In the genomic region with DNA sequence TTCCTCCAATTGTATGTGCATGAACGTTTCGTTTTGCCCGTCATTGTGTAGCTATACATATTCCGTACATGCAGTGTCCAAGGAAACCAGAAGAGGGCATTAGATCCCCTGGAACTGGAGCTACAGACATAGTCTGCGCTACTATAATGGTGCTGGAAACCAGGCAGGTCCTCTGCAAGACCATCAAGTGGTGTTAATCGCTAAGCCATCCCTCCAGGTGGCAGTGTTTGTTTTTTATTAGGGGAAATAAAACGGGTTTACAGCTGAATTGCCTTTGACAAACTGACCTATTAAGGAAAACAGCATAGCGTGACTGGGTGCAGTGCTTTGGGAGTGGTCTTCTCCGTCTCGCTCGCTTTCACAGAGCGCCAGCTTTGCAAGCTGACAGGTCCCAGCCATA, we compare ENCODE assay signal across 9 mouse cellular contexts. TPM values are rescaled to one million over a fixed set of nuclear protein-coding genes. Genes with fewer than 3 reads are reported as not detected.
DNase-seq lines count a peak whose midpoint lies in the region; ATAC-seq lines count a peak whose summit lies in the region.
"Had no signal": no experiment of that assay in that cellular context is flagged by ENCODE, and none has a peak within 500 bp of the region (broad histone marks: within the 10 kb centered on the region; RNA-seq: fewer than 3 reads in every experiment).

No protein-coding gene starts in this region.

- H3K9ac ChIP-seq in hindbrain, embryonic 11.5 days (ENCODE audit: low read depth, low read length) = no peak overlapping the region
- H3K9ac ChIP-seq in hindbrain, embryonic 13.5 days = no peak overlapping the region
- no peak overlapping the region for H3K9ac ChIP-seq in liver, embryonic 15.5 days

- no peaks in the 10 kb centered on the region for H3K36me3 ChIP-seq in hindbrain, embryonic 11.5 days (ENCODE audit: control insufficient read depth, insufficient read depth, low read length)
- H3K36me3 ChIP-seq in hindbrain, embryonic 13.5 days = no peaks in the 10 kb centered on the region
- H3K36me3 ChIP-seq in liver, embryonic 15.5 days (replicated peaks) = no peaks in the 10 kb centered on the region

- no peak overlapping the region for H3K4me2 ChIP-seq in hindbrain, embryonic 11.5 days (replicated peaks; ENCODE audit: low read depth, low read length)
- no peak overlapping the region for H3K4me2 ChIP-seq in hindbrain, embryonic 13.5 days
- H3K4me2 ChIP-seq in liver, embryonic 15.5 days = peak overlapping the region; percentile 20; the same call in 1 of the 2 replicates

- peaks cover 13% of the 10 kb centered on the region; the same call in 1 of the 2 replicates for H3K4me1 ChIP-seq in hindbrain, embryonic 11.5 days (replicated peaks; ENCODE audit: control insufficient read depth, insufficient read depth, low read length)
- peaks cover 19% of the 10 kb centered on the region for H3K4me1 ChIP-seq in hindbrain, embryonic 13.5 days (replicated peaks)
- H3K4me1 ChIP-seq in liver, embryonic 15.5 days (replicated peaks) = peaks cover 12% of the 10 kb centered on the region; the same call in 1 of the 2 replicates

- WGBS in hindbrain, embryonic 11.5 days = 33% methylated on average over 12 of the region's 12 CpGs
- WGBS in hindbrain, embryonic 13.5 days = 22% methylated on average over 12 of the region's 12 CpGs
- WGBS in liver, embryonic 15.5 days (ENCODE audit: insufficient replicate concordance) = 18% methylated on average over 12 of the region's 12 CpGs

- ATAC-seq in hindbrain, embryonic 11.5 days (ENCODE audit: low FRiP score) = peak; percentile 37; the same call in 1 of the 2 replicates
- ATAC-seq in hindbrain, embryonic 13.5 days (ENCODE audit: low FRiP score) = no peak
- ATAC-seq in liver, embryonic 15.5 days (ENCODE audit: insufficient read depth) = no peak

- no peaks in the 10 kb centered on the region for H3K9me3 ChIP-seq in hindbrain, embryonic 11.5 days (ENCODE audit: control insufficient read depth, low read length)
- H3K9me3 ChIP-seq in hindbrain, embryonic 13.5 days = no peaks in the 10 kb centered on the region
- no peaks in the 10 kb centered on the region for H3K9me3 ChIP-seq in liver, embryonic 15.5 days (replicated peaks)

- DNase-seq in hindbrain, embryonic 11.5 days (ENCODE audit: low spot score) = peak; percentile 72
- peak; percentile 92 for DNase-seq in MEL-GATA-1-ER (ENCODE audit: extremely low read depth, low read depth)
- peak; percentile 85 for DNase-seq in embryo, embryonic 10.5 days (ENCODE audit: low spot score)
- DNase-seq in induced T-regulatory cell, adult 2 months (ENCODE audit: low read depth) = peak; percentile 48
- DNase-seq in spleen, postnatal 4 days (ENCODE audit: low spot score in 2 of 2) = peak; percentile 59 to 71
- no peak for DNase-seq in layer of hippocampus, adult 9-11 months

- H3K27me3 ChIP-seq in hindbrain, embryonic 11.5 days (ENCODE audit: control insufficient read depth, insufficient read depth, low read length) = no peaks in the 10 kb centered on the region
- H3K27me3 ChIP-seq in hindbrain, embryonic 13.5 days = no peaks in the 10 kb centered on the region
- no peaks in the 10 kb centered on the region for H3K27me3 ChIP-seq in liver, embryonic 15.5 days

- no peak overlapping the region for H3K4me3 ChIP-seq in hindbrain, embryonic 11.5 days (ENCODE audit: low read depth, low read length)
- H3K4me3 ChIP-seq in hindbrain, embryonic 13.5 days = no peak overlapping the region
- H3K4me3 ChIP-seq in liver, embryonic 15.5 days (replicated peaks) = no peak overlapping the region

- no peak overlapping the region for H3K27ac ChIP-seq in hindbrain, embryonic 11.5 days (ENCODE audit: low read depth, low read length)
- no peak overlapping the region for H3K27ac ChIP-seq in hindbrain, embryonic 13.5 days
- no peak overlapping the region for H3K27ac ChIP-seq in liver, embryonic 15.5 days (replicated peaks)

RNA-seq across cellular contexts. Expression of gene Ncf2, which starts 9.7 kb away (rescaled TPM):
- 3.4 and 5.0 TPM in 2 replicates for polyA plus RNA-seq in hindbrain, embryonic 11.5 days (2014; fragmentation: Nextera tagmentation; extraction: Ambion mirVana)
- 2.5 and 3.4 TPM in 2 replicates for polyA plus RNA-seq in hindbrain, embryonic 13.5 days (2015; fragmentation: Nextera tagmentation; extraction: Ambion mirVana)
- polyA plus RNA-seq in liver, embryonic 15.5 days (2015; fragmentation: Nextera tagmentation; extraction: Ambion mirVana) = 11.2 and 11.7 TPM in 2 replicates

RNA-seq across cellular contexts. Expression of gene Arpc5, which starts 23.9 kb away (rescaled TPM):
- polyA plus RNA-seq in hindbrain, embryonic 11.5 days (2014; fragmentation: Nextera tagmentation; extraction: Ambion mirVana) = 339 and 340 TPM in 2 replicates
- polyA plus RNA-seq in hindbrain, embryonic 13.5 days (2015; fragmentation: Nextera tagmentation; extraction: Ambion mirVana) = 343 and 364 TPM in 2 replicates
- polyA plus RNA-seq in liver, embryonic 15.5 days (2015; fragmentation: Nextera tagmentation; extraction: Ambion mirVana) = 138 and 146 TPM in 2 replicates

RNA-seq across cellular contexts. Expression of gene Rgl1, which starts 24.1 kb away (rescaled TPM):
- polyA plus RNA-seq in hindbrain, embryonic 11.5 days (2014; fragmentation: Nextera tagmentation; extraction: Ambion mirVana) = 26.6 and 27.5 TPM in 2 replicates
- 19.8 and 24.0 TPM in 2 replicates for polyA plus RNA-seq in hindbrain, embryonic 13.5 days (2015; fragmentation: Nextera tagmentation; extraction: Ambion mirVana)
- polyA plus RNA-seq in liver, embryonic 15.5 days (2015; fragmentation: Nextera tagmentation; extraction: Ambion mirVana) = 13.0 and 13.1 TPM in 2 replicates

RNA-seq across cellular contexts. Expression of gene Apobec4, which starts 39.9 kb away (rescaled TPM):
- polyA plus RNA-seq in hindbrain, embryonic 11.5 days (2014; fragmentation: Nextera tagmentation; extraction: Ambion mirVana) = not detected in 2 replicates
- polyA plus RNA-seq in hindbrain, embryonic 13.5 days (2015; fragmentation: Nextera tagmentation; extraction: Ambion mirVana) = not detected in 2 replicates
- not detected in 2 replicates for polyA plus RNA-seq in liver, embryonic 15.5 days (2015; fragmentation: Nextera tagmentation; extraction: Ambion mirVana)
- polyA plus RNA-seq: stomach, embryonic 14.5 days had no signal
